Mouse (Mus musculus): ENCODE data around the gene Thap4.

The Thap4 gene

DNA sequence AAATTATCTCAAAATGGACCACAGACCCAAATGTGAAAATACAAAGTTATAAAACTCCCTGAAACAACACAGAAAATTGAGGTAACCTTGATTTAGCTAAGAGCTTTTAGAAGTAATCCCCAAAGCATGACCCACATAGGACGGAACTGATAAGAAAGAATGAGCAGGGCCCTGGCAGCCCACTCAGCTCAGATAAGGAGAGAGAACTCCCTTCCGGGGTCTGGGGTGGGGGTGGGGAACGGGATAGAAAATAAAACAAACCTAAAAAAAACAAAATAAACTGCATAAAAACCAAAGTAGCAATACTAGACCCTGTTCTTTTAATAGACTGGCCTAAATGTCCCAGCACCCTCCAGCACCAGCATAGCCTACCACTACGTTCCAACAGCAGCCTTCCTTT is 12.7 kb downstream of the Thap4 start:
- DNase-seq, result no peak

GRCm38 (mm10) chr1:93740671-93741070 is 14.0 kb downstream of the Thap4 start:
- no peak for DNase-seq

DNA sequence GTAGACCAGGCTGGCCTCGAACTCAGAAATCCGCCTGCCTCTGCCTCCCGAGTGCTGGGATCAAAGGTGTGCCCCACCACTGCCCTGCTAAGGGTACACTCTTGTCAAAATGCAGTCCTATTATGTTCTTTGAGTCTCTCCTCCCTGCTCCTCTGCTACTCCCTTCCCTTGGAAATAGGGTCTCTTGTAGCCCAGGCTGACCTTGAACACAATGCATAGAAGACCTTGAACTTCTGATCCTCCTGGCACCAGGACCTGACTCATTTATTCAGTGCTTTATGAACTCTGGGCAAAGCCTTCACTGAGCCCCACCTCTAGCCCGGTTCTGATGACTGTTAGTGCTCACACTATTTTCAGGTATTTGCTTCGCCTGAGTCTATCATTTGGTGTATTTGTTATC is 17.0 kb downstream of the Thap4 start:
- DNase-seq, result no peak

DNA sequence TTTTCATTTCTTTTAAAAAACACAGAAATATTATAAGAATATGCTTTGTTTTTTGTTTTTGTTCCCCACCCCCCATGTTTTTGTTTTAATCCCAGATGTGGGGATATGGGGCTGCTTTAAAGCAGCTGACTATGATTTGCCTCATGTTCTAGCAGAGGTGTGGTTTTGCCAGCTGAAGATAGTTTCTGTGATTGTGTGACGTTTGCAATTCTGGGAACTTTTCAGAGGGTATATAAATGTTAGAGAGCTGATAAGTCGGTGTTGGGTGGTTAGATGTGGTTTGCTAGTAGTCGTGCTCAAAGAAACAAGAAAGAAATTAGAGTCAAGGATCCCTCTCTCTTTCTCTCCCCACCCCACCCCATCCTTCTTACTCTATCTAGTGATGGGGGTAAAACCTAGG is 18.8 kb downstream of the Thap4 start:
- DNase-seq, result no peak

DNA sequence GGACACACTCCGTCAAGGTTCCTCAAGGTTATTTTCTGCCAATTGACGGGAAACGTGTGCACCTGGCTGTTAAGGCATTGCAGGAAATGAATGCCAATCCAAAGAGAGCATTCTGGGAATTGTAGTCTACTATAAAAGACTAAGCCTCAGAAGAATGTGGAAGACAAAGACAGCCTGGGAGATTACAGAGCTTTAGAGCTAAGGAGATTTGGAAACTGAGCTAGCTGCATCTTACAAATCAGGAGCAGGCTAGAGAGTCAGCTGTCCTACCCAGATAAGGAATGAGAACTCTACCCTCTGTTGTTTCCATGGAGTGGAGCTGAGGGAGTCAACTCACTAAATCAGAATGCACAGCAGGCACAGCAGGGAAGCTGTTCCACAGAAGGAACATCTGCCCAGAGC is 22.8 kb downstream of the Thap4 start:
- peak; percentile 39 for DNase-seq

GRCm38 (mm10) chr1:93731103-93731502 is 23.6 kb downstream of the Thap4 start:
- DNase-seq, result no peak

- peak; percentile 67 for DNase-seq
Measured at GRCm38 (mm10) chr1:93726974-93727373, 27.7 kb downstream of the Thap4 start.

GRCm38 (mm10) chr1:93726116-93726515 is 28.5 kb downstream of the Thap4 start:
- DNase-seq, result no peak

DNA sequence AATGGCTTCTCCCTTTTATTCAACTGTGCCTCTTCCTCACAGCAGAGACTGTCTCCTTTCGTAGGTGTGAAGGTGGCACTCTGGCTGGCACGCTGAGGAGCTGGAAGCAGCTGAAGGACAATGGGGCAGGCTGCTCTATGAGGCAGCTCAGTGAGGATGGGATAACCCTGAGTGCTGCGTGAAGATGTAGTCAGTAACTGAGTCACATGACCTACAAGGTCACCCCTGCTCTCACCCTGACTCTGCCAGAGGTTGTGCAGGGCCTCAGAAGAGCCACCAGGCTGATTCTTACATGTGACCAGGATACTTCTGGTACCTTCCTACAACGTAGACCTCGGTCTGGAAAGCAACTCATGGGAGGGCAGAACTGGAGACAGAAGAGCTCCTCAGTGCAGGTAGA is 29.0 kb downstream of the Thap4 start:
- no peak for DNase-seq

- DNase-seq, result no peak
Measured at GRCm38 (mm10) chr1:93724623-93725022, 30.0 kb downstream of the Thap4 start.

DNA sequence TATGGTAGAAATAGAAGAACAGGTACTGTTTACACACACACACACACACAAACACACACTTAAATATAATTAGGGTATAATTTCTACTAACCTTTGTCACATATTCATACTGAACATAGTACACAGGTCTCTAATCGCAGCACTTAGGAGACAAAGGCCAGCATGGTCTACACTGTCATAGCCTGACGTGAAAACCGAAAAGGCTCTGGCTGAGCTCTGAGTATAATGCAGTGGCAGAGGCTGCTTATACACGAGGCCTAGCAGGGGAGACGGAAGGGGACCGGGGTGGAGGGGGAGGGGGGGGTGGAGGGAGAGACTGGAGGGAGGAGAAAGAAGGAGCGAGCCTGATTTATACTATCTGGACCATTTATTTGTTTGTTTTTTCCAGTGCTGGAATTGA is 33.1 kb downstream of the Thap4 start:
- no peak for DNase-seq

DNA sequence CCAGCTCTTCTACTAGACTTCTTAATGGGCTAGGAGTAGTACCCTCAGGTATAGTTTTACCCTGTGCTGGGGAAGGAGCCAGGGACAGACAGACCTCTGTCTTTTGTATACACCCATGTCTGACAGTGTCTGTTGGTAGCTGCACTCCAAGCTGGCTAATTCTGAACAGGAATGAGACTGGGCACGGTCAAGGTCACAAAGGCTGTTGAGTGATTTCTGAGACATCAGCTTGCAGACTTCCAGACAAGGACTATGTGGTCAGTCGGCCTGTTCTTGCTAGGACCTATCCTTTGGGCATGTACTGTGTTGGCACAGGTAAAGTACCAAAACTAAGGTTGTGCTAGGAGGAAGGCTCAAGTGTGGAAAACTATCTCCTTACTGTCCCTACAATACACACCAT is 38.5 kb downstream of the Thap4 start:
- no peak for DNase-seq

DNA sequence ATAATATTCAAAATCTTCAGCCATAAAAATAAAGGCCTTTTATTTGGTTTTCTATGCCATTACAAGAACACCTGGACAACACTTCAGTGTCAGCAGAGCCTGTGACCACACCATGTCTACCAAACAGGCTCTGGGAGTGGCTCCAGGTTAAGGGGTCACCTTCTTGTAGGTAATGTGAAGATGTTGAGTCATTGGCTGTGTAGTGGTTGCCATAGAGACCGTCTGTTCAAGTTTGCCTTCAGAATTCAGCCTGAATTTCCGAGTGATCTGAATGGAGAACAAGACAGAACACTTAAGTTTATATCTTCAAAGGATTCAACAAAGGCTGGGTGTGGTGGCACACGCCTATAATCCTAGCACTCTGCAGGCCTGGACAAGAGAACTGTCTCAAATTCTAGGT is 49.3 kb downstream of the Thap4 start:
- no peak for DNase-seq

DNA sequence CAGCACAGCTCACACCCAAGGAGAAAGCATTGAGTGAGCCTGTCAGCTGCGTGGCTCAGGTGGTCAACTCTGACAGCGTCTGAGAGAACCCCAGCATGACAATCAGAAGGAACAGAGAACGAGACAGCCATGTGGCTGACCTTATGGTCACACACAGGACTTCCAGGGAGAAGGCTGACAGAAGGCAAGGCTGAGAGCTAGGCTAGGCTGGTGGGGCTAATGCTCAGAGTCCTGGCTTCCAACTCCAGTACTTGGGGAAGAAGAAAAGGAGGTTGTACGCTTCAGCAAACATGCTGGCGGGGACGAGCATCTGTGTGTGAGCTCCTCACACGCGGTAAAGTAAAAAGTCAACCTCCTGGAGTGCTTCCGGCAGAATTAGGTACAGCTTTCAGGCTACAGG is 50.3 kb downstream of the Thap4 start:
- DNase-seq, result no peak

DNA sequence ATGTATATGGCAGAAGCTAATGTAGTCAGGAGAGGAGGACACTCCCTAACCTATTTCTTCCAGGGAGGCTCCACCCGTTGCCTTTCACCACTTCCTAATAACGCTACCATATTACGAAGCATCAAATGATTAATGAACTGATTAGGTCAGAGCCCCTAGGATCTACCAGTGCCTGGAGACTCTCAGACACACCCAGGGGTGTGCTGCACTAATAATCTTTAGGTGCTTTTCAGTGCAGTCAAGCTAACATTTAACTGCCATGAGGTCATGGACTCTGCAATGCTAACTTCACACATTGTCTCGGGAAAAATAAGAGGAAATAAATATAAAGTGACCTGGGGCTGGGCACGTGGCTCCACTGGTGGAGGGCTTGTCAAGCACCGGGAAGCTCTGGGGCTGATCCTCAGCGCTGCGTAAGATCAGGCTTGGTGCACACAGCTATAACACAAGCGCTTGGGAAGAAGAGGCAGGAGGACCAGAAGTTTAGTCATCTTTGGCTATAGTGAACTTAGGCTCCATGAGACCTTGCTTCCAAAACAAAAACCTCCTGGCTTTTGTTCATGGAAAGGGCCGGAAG is 51.1 kb downstream of the Thap4 start:
- no peak for DNase-seq

GRCm38 (mm10) chr1:93702106-93702505 is 52.6 kb downstream of the Thap4 start:
- DNase-seq, result no peak

DNA sequence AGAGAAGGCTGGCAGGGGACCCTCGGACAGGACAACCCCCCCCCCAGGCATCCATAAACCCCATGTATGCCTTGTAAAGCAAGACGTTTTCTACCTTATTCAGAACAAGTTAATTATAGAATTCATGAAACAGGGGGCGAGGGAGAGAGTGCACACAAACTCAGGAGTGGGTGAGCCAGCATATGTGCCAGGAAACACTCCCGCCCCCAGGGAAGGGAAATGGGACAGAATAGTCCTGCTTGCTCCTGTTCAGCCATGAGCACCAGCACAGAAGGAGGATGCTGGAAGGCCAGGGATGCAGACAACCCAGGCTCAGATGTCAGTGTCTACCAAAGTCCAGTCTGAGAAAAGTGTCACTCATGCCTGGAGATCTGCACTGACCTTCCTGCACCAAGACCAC is 55.5 kb downstream of the Thap4 start:
- no peak for DNase-seq

- peak; percentile 71 for DNase-seq
Measured at GRCm38 (mm10) chr1:93697317-93697716, 57.3 kb downstream of the Thap4 start.

GRCm38 (mm10) chr1:93694966-93695365 is 59.7 kb downstream of the Thap4 start:
- peak; percentile 88 for DNase-seq

DNA sequence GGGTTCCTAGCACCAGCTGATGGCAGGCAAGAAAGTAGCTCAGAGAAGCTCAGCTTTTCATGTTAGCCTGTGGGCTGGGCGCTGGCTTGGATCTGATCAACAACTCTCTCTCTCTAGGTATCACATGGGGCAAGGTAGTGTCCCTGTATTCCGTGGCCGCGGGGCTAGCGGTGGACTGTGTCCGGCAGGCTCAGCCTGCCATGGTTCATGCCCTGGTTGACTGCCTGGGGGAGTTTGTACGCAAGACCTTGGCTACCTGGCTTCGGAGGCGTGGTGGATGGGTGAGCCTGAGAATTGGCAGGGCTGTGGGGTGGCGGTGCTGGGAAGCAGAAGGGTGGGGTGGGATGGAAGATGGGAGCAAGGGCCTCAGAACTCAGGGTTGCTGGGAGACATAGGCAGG is 60.7 kb downstream of the Thap4 start:
- peak; percentile 22 for DNase-seq

- no peak for DNase-seq
Measured at GRCm38 (mm10) chr1:93693502-93693901, 61.2 kb downstream of the Thap4 start.

DNA sequence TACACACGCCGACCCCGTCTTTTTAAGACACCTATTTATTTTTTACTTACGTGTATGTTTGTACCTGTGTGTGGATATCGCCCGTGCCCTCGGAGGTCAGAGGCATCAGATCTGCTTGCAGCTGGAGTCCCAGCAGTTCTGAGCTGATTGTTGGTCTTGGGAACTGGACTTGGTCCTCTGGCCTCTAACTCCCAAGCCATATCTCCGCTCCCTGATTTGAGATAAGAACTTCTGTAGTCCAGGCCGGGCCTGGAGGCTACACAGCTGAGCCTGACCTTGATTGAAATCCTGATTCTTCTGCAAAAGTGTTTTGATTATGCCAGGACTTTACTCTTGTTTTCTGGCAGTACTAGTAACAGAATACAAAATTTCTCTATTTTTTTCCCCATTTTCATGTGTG is 61.9 kb downstream of the Thap4 start:
- no peak for DNase-seq

GRCm38 (mm10) chr1:93691786-93692357 is 62.8 kb downstream of the Thap4 start:
- no peak for DNase-seq

DNA sequence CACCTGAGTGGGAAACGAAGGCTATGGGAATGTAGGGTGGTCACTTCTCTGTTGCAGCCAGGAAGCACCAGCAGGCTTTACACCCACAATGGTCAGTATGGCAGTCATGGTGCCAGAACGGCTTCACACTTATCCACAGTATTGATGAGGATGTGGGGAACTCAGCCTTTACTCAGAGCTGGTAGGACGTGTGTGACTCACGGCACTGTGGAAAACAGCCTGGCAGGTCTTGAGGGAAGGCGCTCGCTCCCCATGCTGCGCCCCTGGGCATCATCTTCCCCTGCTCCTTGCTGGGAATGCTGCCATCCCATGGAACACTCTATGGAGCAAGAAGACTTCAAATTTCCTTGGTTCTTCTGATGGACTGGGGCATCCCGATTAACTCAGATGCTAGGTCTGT is 63.6 kb downstream of the Thap4 start:
- DNase-seq, result no peak

DNA sequence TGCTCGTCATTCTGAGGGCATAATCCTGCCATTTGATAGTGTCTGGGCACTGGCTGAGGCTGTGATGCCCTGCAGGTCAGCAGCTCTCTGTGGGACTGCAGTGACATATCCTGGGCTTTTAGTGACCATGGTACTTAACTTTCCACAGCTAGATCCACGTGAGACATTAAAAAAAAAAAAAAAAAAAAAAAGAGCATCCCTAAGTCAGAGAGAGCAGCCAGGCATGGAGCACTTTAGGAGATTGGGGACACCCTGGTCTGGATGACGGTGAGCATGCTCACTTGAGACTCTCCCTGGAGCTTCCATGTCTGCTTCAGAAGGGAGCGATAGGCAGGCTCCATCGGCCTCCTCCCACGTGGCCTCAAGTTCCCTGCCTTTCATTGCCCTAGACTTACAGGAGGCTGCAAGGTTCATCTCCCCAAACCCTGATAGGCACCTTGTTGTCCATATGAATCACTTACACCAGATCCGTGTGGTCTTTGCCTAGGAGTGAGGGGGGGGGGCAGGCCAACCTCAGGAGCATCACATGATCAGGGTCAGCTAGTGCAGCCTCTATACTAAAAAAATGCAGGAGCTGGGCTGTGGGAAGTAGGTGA is 64.7 kb downstream of the Thap4 start:
- no peak for DNase-seq
